Mouse (Mus musculus): ENCODE measurements around the gene Dgke. TPM values are rescaled to one million over a fixed set of nuclear protein-coding genes. Genes with fewer than 3 reads are reported as not detected.

Gene Dgke
- polyA plus RNA-seq, 1 experiment = 12.8 TPM

DNA sequence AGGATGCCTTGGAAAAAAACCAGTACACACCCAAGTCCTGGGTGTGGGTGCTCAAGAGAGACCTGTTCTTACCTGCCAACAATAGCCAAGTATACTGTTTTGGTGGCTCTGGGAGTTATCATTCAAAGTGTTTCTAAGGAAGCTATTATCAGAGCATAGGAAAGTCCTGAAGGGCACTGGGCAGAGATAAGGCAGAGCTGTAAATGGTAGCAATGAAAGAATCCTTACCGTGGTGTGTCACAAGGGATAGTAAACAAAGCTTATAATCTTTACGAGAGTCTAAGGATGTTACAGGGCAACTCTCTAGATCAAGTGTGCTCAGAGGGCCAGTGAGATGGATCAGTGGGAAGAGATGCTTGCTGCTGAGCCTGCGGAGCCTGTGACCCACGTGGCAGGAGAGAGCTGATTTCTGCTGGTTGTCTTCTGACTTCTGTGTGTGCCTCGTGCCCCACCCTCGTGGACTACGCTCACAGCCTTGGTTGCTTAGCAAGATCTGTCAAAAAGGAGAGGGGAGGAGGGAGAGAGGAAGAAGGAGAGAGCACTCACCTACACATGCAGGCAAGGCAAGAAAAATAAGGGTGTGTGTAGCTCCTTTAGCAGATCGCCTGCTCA lies 44.4 kb downstream of the Dgke start:
- H3K4me3 ChIP-seq (ENCODE audit: low read depth, low read length) = no peak overlapping the region
- peaks cover 18% of the 10 kb centered on the region for H3K36me3 ChIP-seq (ENCODE audit: control insufficient read depth, insufficient read depth, low read length, poor library complexity, severe bottlenecking)
- TF ChIP-seq EP300 (IDR thresholded peaks at IDR 0.05; ENCODE audit: insufficient read depth, low read depth, low read length) = no peak
- TF ChIP-seq CTCF (IDR thresholded peaks at IDR 0.05; ENCODE audit: low read depth, low read length) = no peak
- TF ChIP-seq POLR2A (IDR thresholded peaks at IDR 0.05; ENCODE audit: insufficient read depth, low read length) = no peak
- no peak overlapping the region for H3K9ac ChIP-seq (ENCODE audit: low read depth, poor library complexity, severe bottlenecking)
- H3K4me1 ChIP-seq (ENCODE audit: control insufficient read depth, insufficient read depth, low read length) = peaks cover 17% of the 10 kb centered on the region
- H3K9me3 ChIP-seq (replicated peaks; ENCODE audit: control insufficient read depth, insufficient read depth, low read length, poor library complexity, severe bottlenecking) = no peaks in the 10 kb centered on the region
- H3K27ac ChIP-seq (ENCODE audit: insufficient read depth, low read length) = peak overlapping the region; percentile 78
- no peaks in the 10 kb centered on the region for H3K27me3 ChIP-seq (ENCODE audit: control insufficient read depth, insufficient read depth, low read length, poor library complexity, severe bottlenecking)

DNA sequence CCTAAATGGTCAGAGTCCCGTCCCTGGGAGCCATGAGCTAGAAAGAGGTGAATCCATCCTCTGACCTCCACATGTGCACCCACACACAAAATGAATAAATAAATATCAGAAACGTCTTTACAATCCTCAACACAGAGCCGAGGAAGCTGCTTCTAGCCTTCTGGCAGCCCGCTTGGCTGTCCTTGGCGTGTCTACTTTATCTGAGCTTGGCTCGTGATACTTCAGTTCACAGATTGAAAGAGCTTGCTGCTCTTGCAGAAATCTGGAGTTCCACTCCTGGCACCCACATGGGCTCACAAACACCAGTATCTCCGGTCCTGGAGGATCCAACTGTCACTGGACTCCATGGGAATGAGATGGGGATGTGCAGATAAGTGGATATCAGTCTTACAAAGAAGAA lies 45.0 kb downstream of the Dgke start:
- H3K4me1 ChIP-seq (ENCODE audit: control insufficient read depth, insufficient read depth, low read length) = peaks cover 17% of the 10 kb centered on the region
- H3K27me3 ChIP-seq (ENCODE audit: control insufficient read depth, insufficient read depth, low read length, poor library complexity, severe bottlenecking) = no peaks in the 10 kb centered on the region
- H3K36me3 ChIP-seq (ENCODE audit: control insufficient read depth, insufficient read depth, low read length, poor library complexity, severe bottlenecking) = peaks cover 22% of the 10 kb centered on the region
- H3K9ac ChIP-seq (ENCODE audit: low read depth, poor library complexity, severe bottlenecking) = no peak overlapping the region
- no peaks in the 10 kb centered on the region for H3K9me3 ChIP-seq (replicated peaks; ENCODE audit: control insufficient read depth, insufficient read depth, low read length, poor library complexity, severe bottlenecking)
- H3K4me3 ChIP-seq (ENCODE audit: low read depth, low read length) = no peak overlapping the region
- peak overlapping the region; percentile 78 for H3K27ac ChIP-seq (ENCODE audit: insufficient read depth, low read length)
- TF ChIP-seq EP300 (IDR thresholded peaks at IDR 0.05; ENCODE audit: insufficient read depth, low read depth, low read length) = no peak
- TF ChIP-seq CTCF (IDR thresholded peaks at IDR 0.05; ENCODE audit: low read depth, low read length) = no peak
- TF ChIP-seq POLR2A (IDR thresholded peaks at IDR 0.05; ENCODE audit: insufficient read depth, low read length) = no peak

DNA sequence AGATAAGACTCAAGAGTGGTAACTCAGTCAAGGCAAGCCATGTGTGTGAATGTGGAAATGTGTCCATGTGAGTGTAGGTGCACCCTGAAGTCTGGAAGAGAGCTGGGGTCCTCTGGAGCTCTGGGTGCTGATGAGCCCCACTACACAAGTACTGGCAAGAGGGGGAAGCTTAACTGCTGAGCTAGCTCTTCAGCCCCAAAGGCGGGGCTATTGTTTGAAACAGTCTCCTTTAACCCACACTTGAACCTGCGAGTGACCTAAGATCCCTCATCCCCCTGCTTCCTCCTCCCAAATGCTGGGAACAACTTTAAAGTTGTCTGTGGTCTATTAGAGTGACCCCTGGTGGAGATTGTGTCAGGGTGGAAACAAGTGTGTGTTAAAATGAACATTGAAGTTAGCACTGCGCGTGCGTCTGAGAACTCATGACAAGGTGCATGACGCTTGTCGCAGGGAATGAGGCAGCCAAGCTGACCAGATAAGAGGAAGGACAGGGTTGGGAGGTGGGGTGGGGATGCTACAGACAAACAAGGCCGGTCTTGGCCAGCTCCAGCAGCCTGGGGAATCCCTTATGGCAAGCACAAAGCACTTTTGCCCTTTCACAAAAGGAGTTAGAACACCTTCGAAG lies 45.9 kb downstream of the Dgke start:
- H3K4me1 ChIP-seq (ENCODE audit: control insufficient read depth, insufficient read depth, low read length) = peaks cover 17% of the 10 kb centered on the region
- no peak overlapping the region for H3K9ac ChIP-seq (ENCODE audit: low read depth, poor library complexity, severe bottlenecking)
- peak overlapping the region; percentile 78 for H3K27ac ChIP-seq (ENCODE audit: insufficient read depth, low read length)
- H3K9me3 ChIP-seq (replicated peaks; ENCODE audit: control insufficient read depth, insufficient read depth, low read length, poor library complexity, severe bottlenecking) = no peaks in the 10 kb centered on the region
- TF ChIP-seq POLR2A (IDR thresholded peaks at IDR 0.05; ENCODE audit: insufficient read depth, low read length) = no peak
- TF ChIP-seq EP300 (IDR thresholded peaks at IDR 0.05; ENCODE audit: insufficient read depth, low read depth, low read length) = peak; percentile 93
- peak; percentile 0 for TF ChIP-seq CTCF (IDR thresholded peaks at IDR 0.05; ENCODE audit: low read depth, low read length)
- no peak overlapping the region for H3K4me3 ChIP-seq (ENCODE audit: low read depth, low read length)
- H3K36me3 ChIP-seq (ENCODE audit: control insufficient read depth, insufficient read depth, low read length, poor library complexity, severe bottlenecking) = peaks cover 30% of the 10 kb centered on the region
- H3K27me3 ChIP-seq (ENCODE audit: control insufficient read depth, insufficient read depth, low read length, poor library complexity, severe bottlenecking) = no peaks in the 10 kb centered on the region

DNA sequence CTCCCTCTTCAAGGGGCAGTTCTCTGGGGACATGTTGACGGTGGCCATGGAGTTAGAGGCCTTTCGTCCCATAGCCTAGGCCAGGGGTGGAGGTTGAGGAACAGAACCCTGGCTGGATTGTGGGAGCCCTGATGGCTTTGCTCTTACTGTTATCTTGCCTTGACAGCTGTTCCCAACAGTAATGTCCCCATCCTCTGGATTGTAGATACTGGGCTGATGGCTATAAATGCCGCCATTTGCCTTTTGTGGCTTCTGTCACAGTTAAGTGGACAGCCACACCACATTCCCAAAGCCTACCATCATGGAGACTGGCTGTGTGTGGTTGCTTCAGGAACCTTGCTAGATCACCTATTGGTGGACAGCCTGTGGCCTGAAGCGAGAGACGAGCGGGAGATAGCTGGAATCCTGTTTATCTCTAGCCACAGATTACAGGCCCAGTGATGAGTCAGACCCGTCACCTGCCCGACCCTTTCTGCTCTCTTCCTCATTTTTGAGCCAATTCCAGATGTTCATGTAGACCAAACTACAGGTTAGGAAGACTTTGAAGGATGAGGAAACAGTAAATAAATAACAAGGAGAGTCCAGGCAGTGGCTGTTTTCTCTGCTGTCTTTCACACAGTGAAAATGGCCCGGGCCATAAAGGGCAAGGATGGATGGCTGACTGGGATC lies 49.0 kb downstream of the Dgke start:
- no peak overlapping the region for H3K27ac ChIP-seq (ENCODE audit: insufficient read depth, low read length)
- H3K4me1 ChIP-seq (ENCODE audit: control insufficient read depth, insufficient read depth, low read length) = peaks cover 14% of the 10 kb centered on the region
- TF ChIP-seq EP300 (IDR thresholded peaks at IDR 0.05; ENCODE audit: insufficient read depth, low read depth, low read length) (no peak), CTCF (IDR thresholded peaks at IDR 0.05; ENCODE audit: low read depth, low read length) (no peak), POLR2A (IDR thresholded peaks at IDR 0.05; ENCODE audit: insufficient read depth, low read length) (no peak)
- H3K9me3 ChIP-seq (replicated peaks; ENCODE audit: control insufficient read depth, insufficient read depth, low read length, poor library complexity, severe bottlenecking) = no peaks in the 10 kb centered on the region
- no peaks in the 10 kb centered on the region for H3K27me3 ChIP-seq (ENCODE audit: control insufficient read depth, insufficient read depth, low read length, poor library complexity, severe bottlenecking)
- H3K9ac ChIP-seq (ENCODE audit: low read depth, poor library complexity, severe bottlenecking) = no peak overlapping the region
- peaks cover 55% of the 10 kb centered on the region for H3K36me3 ChIP-seq (ENCODE audit: control insufficient read depth, insufficient read depth, low read length, poor library complexity, severe bottlenecking)
- H3K4me3 ChIP-seq (ENCODE audit: low read depth, low read length) = no peak overlapping the region

DNA sequence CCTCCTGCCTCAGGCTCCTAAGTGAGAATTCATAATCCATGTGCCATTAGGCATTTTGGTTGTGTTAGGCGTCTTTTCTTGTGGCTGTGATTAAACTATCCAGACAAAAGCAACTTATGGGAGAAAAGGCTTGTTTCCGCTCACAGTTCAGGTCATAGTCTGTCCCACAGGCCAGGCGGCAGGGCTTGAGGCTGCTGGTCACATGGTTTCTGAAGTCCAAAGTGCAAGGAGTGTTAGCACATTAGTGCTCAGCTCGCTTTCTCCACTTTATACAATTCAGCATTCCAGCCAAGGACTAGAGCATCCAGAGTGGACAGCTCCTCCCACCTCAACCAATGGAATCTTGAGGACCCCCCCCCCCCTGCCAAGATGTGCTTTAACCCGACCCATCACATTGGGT lies 54.4 kb downstream of the Dgke start:
- Histone ChIP-seq H3K9ac (ENCODE audit: low read depth, poor library complexity, severe bottlenecking) (no peak overlapping the region), H3K36me3 (ENCODE audit: control insufficient read depth, insufficient read depth, low read length, poor library complexity, severe bottlenecking) (peaks cover 80% of the 10 kb centered on the region), H3K4me1 (ENCODE audit: control insufficient read depth, insufficient read depth, low read length) (no peaks in the 10 kb centered on the region), H3K4me3 (ENCODE audit: low read depth, low read length) (no peak overlapping the region), H3K27ac (ENCODE audit: insufficient read depth, low read length) (no peak overlapping the region), H3K9me3 (replicated peaks; ENCODE audit: control insufficient read depth, insufficient read depth, low read length, poor library complexity, severe bottlenecking) (peaks cover 11% of the 10 kb centered on the region), H3K27me3 (ENCODE audit: control insufficient read depth, insufficient read depth, low read length, poor library complexity, severe bottlenecking) (no peaks in the 10 kb centered on the region)
- TF ChIP-seq EP300 (IDR thresholded peaks at IDR 0.05; ENCODE audit: insufficient read depth, low read depth, low read length) = no peak
- no peak for TF ChIP-seq POLR2A (IDR thresholded peaks at IDR 0.05; ENCODE audit: insufficient read depth, low read length)
- no peak for TF ChIP-seq CTCF (IDR thresholded peaks at IDR 0.05; ENCODE audit: low read depth, low read length)

DNA sequence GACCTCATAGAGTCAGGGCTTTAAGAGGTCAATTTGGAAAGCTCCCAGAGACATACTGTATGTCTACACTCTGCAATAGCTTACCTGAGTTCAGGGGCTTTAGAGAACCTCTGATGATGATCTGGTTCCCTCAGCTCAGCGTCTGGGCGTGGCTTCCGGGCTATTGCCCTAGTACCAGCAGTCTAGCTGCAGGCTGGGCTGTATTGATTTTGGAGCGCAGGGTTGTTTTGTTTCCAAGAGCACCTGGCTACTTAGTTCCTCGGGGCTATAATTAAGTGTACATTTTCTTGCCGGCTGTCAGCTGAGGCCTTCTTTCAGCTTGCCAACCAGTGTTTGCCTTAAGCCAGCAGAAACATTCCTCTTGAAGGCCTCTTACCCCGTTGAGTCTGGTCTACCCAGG lies 57.2 kb downstream of the Dgke start:
- peaks cover 3% of the 10 kb centered on the region for H3K4me1 ChIP-seq (ENCODE audit: control insufficient read depth, insufficient read depth, low read length)
- H3K36me3 ChIP-seq (ENCODE audit: control insufficient read depth, insufficient read depth, low read length, poor library complexity, severe bottlenecking) = peaks cover 79% of the 10 kb centered on the region
- no peaks in the 10 kb centered on the region for H3K27me3 ChIP-seq (ENCODE audit: control insufficient read depth, insufficient read depth, low read length, poor library complexity, severe bottlenecking)
- H3K27ac ChIP-seq (ENCODE audit: insufficient read depth, low read length) = no peak overlapping the region
- TF ChIP-seq POLR2A (IDR thresholded peaks at IDR 0.05; ENCODE audit: insufficient read depth, low read length) = no peak
- TF ChIP-seq EP300 (IDR thresholded peaks at IDR 0.05; ENCODE audit: insufficient read depth, low read depth, low read length) = no peak
- no peak for TF ChIP-seq CTCF (IDR thresholded peaks at IDR 0.05; ENCODE audit: low read depth, low read length)
- H3K9me3 ChIP-seq (replicated peaks; ENCODE audit: control insufficient read depth, insufficient read depth, low read length, poor library complexity, severe bottlenecking) = peaks cover 11% of the 10 kb centered on the region
- H3K9ac ChIP-seq (ENCODE audit: low read depth, poor library complexity, severe bottlenecking) = no peak overlapping the region
- no peak overlapping the region for H3K4me3 ChIP-seq (ENCODE audit: low read depth, low read length)
